Mouse (Mus musculus) heart, embryonic 12.5 days (tissue): Measurements from ENCODE around the gene Pitpnc1. TPM values are rescaled to one million over a fixed set of nuclear protein-coding genes. Genes with fewer than 3 reads are reported as not detected.
A peak's percentile ranks its signal among the peaks of the same experiment; 100 is the strongest.

Experiments used
- ATAC-seq: fragments of 200-750 bp; cut with Nextera tagmentation; 2 replicates; pipeline ENCODE4 v1.8.0; 2017; ENCODE audit warnings: moderate TSS enrichment, moderate library complexity; ENCODE audit not compliant: insufficient number of reproducible peaks, low FRiP score
- H3K27ac ChIP-seq: fragments of 300-500 bp; sonication (generic); 2 replicates; pipeline ENCODE4 v1.5.1; 2016; ENCODE audit warnings: mild to moderate bottlenecking, moderate library complexity; ENCODE audit not compliant: poor library complexity, severe bottlenecking
- H3K27me3 ChIP-seq: fragments of 300-500 bp; sonication (generic); replicated peaks from 2 replicates; pipeline ENCODE4 v1.6.1; 2016; ENCODE audit warnings: mild to moderate bottlenecking, moderate library complexity
- H3K36me3 ChIP-seq: fragments of 300-500 bp; sonication (generic); 2 replicates; pipeline ENCODE4 v1.6.1; 2016; ENCODE audit warnings: mild to moderate bottlenecking, moderate library complexity
- H3K4me1 ChIP-seq: fragments of 300-500 bp; sonication (generic); replicated peaks from 2 replicates; pipeline ENCODE4 v1.6.1; 2016; ENCODE audit warnings: mild to moderate bottlenecking
- H3K4me2 ChIP-seq: fragments of 300-500 bp; sonication (generic); 2 replicates; pipeline ENCODE4 v1.6.1; 2016; ENCODE audit warnings: mild to moderate bottlenecking, moderate library complexity
- H3K4me3 ChIP-seq: fragments of 300-500 bp; sonication (generic); 2 replicates; pipeline ENCODE4 v1.5.1; 2016; ENCODE audit warnings: mild to moderate bottlenecking
- H3K9ac ChIP-seq: fragments of 300-500 bp; sonication (generic); 2 replicates; pipeline ENCODE4 v1.6.1; 2016; ENCODE audit warnings: mild to moderate bottlenecking, moderate library complexity
- H3K9me3 ChIP-seq: fragments of 300-500 bp; sonication (generic); replicated peaks from 2 replicates; pipeline ENCODE4 v1.6.1; 2016; ENCODE audit warnings: mild to moderate bottlenecking, moderate library complexity
- WGBS: fragments of 180-500 bp; shearing (Covaris S2); methylation state at CpG from one replicate; pipeline ENCODE4 v1.1.7; 2016; 5-methylcytosine and 5-hydroxymethylcytosine counted together
- polyA plus RNA-seq: library from polyadenylated mRNA; unstranded; fragments of >200 nt; fragmentation: Nextera tagmentation; extraction: Ambion mirVana; gene quantifications from 2 replicates; pipeline ENCODE4 v1.2.1, GENCODE M21; 2016

The Pitpnc1 gene
- polyA plus RNA-seq, 1 experiment from 2014 or later = 8.2 TPM

DNA sequence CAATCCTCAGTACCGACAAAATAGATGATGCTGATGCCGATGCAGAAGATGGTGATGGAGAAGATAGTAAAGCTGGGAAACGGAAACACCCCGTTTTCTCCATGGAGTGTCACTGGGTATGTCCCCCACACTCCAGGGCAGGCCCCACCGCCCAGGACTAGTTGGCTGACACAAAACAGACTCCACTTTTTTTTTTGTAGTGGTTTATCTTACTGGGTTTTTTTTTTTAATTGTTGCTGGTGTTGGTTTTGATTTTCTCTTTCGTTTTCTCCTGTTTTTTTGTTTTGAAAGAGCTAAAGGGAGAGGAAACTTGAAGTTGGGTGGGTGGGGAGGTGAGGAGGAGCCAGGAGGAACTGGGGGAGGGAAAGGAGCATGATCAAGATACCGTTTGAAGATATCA is 18.4 kb downstream of the Pitpnc1 start:
- Histone ChIP-seq H3K4me1 (peaks cover 48% of the 10 kb centered on the region), H3K4me3 (no peak overlapping the region), H3K9me3 (no peaks in the 10 kb centered on the region), H3K4me2 (no peak overlapping the region), H3K9ac (no peak overlapping the region), H3K27ac (no peak overlapping the region), H3K36me3 (no peaks in the 10 kb centered on the region), H3K27me3 (no peaks in the 10 kb centered on the region)
- no peak for ATAC-seq
- WGBS = 81% methylated on average over 7 of the region's 7 CpGs

DNA sequence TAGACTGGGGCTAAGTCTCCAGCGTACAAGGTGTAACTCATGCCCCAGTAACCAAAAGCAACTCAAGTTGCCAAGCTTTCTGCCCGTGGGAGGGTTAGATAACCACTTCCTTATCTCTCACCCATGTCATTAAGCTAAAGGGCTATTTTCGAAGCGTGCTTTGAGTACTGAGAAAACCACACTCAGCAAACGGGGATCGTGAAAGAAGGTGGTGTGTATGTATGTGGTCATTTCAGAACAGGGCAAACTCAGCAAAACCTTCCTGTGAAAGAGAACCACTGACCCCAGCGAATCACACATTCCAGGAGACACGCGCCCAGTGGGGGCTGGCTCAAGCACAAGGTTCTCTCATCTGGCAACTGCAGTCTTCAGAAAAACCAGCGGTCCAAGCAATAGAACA is 19.4 kb downstream of the Pitpnc1 start:
- Histone ChIP-seq H3K27me3 (no peaks in the 10 kb centered on the region), H3K9me3 (no peaks in the 10 kb centered on the region), H3K4me3 (no peak overlapping the region), H3K4me2 (peak overlapping the region; percentile 30), H3K36me3 (no peaks in the 10 kb centered on the region), H3K4me1 (peaks cover 54% of the 10 kb centered on the region), H3K9ac (no peak overlapping the region), H3K27ac (no peak overlapping the region; the same call in 1 of the 2 replicates)
- ATAC-seq = no peak
- WGBS = 24% methylated on average over 10 of the region's 10 CpGs

DNA sequence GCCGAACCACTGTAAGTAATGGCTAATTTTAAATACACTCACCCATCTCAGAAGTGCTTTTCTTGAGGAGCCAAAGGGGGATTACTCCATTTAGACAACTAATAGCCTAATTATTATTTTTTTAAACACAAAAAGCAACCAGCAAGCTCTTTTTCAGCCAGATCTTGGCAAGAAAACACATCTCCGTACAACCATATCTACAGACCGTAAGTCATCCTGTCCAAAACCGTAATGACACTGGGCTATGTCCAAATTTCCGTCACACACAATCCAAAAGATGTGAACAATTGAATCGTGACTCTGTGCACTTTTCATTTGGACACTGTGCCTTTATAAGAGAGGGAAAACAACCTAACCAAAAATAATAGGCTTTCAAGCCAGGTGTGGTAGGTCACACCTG is 20.4 kb downstream of the Pitpnc1 start:
- H3K4me1 ChIP-seq = peaks cover 57% of the 10 kb centered on the region
- no peak overlapping the region for H3K9ac ChIP-seq
- no peak for ATAC-seq
- H3K4me3 ChIP-seq = no peak overlapping the region
- no peaks in the 10 kb centered on the region for H3K36me3 ChIP-seq
- no peaks in the 10 kb centered on the region for H3K9me3 ChIP-seq
- 74% methylated on average over 6 of the region's 6 CpGs for WGBS
- no peak overlapping the region for H3K4me2 ChIP-seq
- no peaks in the 10 kb centered on the region for H3K27me3 ChIP-seq
- H3K27ac ChIP-seq = no peak overlapping the region

DNA sequence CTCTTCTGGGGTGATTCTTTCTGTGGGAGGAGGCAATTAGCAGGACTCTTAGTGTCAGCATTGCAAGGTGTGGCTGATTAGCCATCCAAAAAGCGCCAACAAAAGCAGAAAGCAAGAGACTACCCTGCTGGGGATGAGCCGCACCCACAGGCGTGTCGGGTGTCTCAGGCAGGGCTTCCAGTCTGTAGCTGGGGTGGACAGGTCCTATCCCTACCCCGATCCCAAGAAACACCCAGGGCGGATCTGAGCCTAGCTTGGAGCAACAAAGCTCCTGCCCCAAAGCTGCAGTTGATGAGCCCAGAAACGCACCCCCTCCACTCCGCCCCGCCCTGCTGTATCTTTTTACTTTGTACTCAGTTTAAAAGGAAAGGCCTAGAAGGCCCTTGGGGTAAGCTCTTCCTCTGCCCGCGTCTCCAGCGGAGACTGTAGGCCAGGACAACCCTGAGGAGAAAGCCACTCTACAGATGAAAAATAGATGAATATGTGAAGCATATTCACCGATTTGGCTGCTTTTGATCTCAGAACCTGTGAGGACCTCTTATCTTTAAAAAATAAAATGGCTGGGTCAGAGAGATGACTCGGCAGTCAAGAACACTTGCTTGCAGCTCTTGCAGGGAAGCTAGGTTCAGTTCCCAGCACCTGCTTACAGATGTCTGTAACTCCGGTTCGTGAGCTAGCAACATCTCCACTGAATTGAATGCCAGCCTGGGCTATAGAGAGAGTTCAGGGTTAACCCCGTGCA is 21.2 kb downstream of the Pitpnc1 start:
- no peak overlapping the region for H3K4me2 ChIP-seq

DNA sequence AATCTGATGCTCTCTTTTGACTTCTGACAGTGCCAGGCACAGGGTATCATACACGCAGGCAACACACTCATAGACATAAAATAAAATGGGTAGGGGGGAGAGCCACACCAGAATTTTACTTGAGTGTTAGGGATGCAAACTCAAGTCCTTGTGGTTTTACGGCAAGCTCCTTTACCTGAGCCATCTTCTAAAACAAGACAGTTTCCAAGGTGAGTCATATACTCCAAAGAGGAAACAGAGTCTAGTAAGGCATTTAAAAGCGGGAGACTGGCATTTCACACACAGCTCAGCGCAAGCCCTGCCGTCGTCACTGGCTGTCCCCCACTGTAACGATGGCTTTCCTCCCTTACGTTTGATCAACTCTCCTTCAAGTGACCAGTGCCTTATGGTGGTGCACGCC is 22.6 kb downstream of the Pitpnc1 start:
- peaks cover 51% of the 10 kb centered on the region for H3K4me1 ChIP-seq
- no peak for ATAC-seq
- H3K9me3 ChIP-seq = no peaks in the 10 kb centered on the region
- H3K27me3 ChIP-seq = no peaks in the 10 kb centered on the region
- WGBS = 79% methylated on average over 9 of the region's 9 CpGs
- no peak overlapping the region for H3K27ac ChIP-seq
- H3K36me3 ChIP-seq = no peaks in the 10 kb centered on the region
- H3K9ac ChIP-seq = no peak overlapping the region
- no peak overlapping the region for H3K4me2 ChIP-seq
- H3K4me3 ChIP-seq = no peak overlapping the region

More for the DNA sequence above, 21.2 kb downstream of the Pitpnc1 start:
- WGBS = 70% methylated on average over 17 of the region's 17 CpGs
- Histone ChIP-seq H3K27me3 (no peaks in the 10 kb centered on the region), H3K4me1 (peaks cover 51% of the 10 kb centered on the region), H3K4me3 (no peak overlapping the region), H3K27ac (no peak overlapping the region), H3K9me3 (no peaks in the 10 kb centered on the region), H3K36me3 (no peaks in the 10 kb centered on the region), H3K9ac (no peak overlapping the region)
- 0 out of 2 replicates have a peak, but pooled peaks have one; percentile 47 for ATAC-seq

DNA sequence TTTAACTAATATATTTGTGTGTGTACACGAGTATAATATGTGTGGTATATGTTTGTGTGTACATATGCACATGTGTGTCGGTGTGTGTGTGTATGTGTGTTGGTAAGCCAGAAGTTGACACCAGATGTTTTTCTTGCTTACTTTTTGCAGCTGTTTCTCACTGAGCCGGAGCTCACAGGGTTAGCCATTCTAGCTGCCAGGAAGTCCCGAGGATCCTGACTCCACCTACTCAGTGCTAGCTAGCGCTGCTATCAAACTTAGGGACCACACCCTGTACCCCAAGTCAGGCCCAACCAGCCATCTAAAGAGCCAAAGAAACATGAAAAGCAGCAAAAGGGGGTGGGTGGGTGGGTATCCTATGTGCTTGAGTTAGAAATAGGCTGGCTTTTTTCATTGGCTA is 23.1 kb downstream of the Pitpnc1 start:
- Histone ChIP-seq H3K4me1 (peaks cover 51% of the 10 kb centered on the region), H3K4me2 (no peak overlapping the region), H3K36me3 (no peaks in the 10 kb centered on the region), H3K9me3 (no peaks in the 10 kb centered on the region), H3K9ac (no peak overlapping the region), H3K27ac (no peak overlapping the region), H3K4me3 (no peak overlapping the region), H3K27me3 (no peaks in the 10 kb centered on the region)
- WGBS = 59% methylated on average over 5 of the region's 5 CpGs
- no peak for ATAC-seq

DNA sequence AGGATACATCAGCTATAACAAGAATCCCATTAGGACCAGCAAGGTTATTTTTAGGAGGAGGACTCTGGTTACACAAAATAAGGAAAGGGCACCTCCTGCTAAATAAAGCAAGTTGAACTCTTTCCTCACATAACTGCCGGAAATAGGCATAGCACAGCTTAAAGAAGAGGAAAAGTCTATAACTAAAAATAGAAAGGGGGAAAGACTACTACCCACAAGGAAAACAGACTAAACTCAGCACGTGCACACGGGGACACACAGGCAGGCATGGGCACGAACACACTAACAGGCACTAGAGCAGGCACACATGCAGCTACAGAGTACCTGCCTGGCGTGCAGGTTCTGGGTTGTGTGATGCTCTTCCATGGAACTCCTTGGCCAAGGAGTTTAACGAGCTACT is 23.8 kb downstream of the Pitpnc1 start:
- peaks cover 50% of the 10 kb centered on the region for H3K4me1 ChIP-seq
- no peaks in the 10 kb centered on the region for H3K27me3 ChIP-seq
- peak overlapping the region; percentile 66; the same call in 1 of the 2 replicates for H3K27ac ChIP-seq
- ATAC-seq = no peak
- no peaks in the 10 kb centered on the region for H3K36me3 ChIP-seq
- H3K4me3 ChIP-seq = no peak overlapping the region
- H3K9me3 ChIP-seq = no peaks in the 10 kb centered on the region
- 48% methylated on average over 6 of the region's 6 CpGs for WGBS
- H3K9ac ChIP-seq = no peak overlapping the region
- no peak overlapping the region for H3K4me2 ChIP-seq

DNA sequence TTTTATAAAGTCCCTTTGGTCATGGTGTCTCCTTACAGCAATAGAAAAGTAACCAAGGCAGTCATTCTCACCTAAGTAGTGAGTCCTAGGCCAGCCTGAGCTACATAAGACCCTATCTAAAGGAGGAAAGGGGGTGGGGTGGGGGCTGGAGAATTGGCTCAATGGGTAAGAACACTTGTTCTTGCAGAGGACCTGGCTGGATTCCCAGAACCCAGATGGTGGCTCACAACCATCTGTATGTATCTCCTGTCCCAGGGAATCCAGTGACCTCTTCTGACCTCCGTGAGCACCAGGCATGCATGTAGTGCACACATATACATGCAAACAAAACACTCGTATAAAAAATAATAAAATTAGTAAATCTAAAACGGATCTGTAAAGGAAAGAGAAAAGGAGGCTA is 24.8 kb downstream of the Pitpnc1 start:
- no peak for ATAC-seq
- Histone ChIP-seq H3K9me3 (no peaks in the 10 kb centered on the region), H3K27ac (no peak overlapping the region)

DNA sequence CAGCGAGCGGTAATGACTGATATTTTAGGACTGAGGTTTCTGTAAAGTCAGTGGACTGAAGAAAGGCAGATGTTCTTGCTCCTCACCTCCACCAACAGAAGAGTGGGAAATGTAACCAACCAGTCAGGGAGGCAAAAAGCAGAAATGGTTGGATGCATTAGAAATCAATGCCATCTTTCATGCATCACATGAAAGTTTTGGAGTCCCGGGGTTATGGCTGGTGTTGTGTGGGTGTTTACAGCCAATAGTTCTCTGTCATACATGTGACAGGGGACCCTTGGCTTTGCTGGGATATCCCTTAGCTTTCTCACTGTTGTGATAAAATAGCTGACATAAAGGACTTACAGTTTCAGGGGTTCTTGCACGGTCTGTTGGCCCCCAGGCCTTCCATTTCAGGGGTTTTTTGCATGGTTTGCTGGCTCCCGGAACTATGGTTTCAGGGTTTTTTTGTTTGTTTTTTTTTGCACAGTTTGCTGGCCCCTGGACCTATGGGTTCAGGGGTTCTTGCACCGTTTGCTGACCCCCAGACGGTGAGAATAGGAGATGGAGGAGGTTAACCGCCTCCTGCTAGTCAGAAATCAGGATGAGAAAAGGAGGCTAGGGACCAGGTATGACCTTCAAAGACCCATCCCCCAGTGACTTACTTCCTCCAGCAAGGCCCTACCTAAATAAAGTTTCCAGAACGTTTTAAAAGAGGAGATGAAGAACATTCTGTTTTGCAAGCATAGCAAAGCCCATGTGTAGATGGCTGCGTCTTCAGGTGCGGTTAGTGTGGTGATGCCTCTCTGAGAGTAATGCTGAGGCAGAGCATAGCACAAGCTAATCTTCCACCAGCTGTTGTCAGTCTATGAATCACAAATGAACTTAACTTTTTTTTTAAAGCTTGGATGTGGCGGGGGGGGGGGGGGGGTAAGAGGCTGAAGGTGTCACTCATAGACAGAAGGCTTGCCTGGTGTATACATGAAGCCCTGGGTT is 27.1 kb downstream of the Pitpnc1 start:
- Histone ChIP-seq H3K9me3 (no peaks in the 10 kb centered on the region; the same call in 1 of the 2 replicates), H3K4me1 (peaks cover 23% of the 10 kb centered on the region), H3K27me3 (no peaks in the 10 kb centered on the region), H3K36me3 (no peaks in the 10 kb centered on the region), H3K9ac (no peak overlapping the region), H3K4me3 (no peak overlapping the region), H3K4me2 (no peak overlapping the region), H3K27ac (no peak overlapping the region)
- no peak for ATAC-seq
- WGBS = 78% methylated on average over 12 of the region's 12 CpGs

More for the DNA sequence above, 24.8 kb downstream of the Pitpnc1 start:
- Histone ChIP-seq H3K9ac (no peak overlapping the region), H3K4me1 (peaks cover 41% of the 10 kb centered on the region), H3K4me3 (no peak overlapping the region), H3K4me2 (no peak overlapping the region), H3K27me3 (no peaks in the 10 kb centered on the region), H3K36me3 (no peaks in the 10 kb centered on the region)
- WGBS = 83% methylated on average over 3 of the region's 3 CpGs

DNA sequence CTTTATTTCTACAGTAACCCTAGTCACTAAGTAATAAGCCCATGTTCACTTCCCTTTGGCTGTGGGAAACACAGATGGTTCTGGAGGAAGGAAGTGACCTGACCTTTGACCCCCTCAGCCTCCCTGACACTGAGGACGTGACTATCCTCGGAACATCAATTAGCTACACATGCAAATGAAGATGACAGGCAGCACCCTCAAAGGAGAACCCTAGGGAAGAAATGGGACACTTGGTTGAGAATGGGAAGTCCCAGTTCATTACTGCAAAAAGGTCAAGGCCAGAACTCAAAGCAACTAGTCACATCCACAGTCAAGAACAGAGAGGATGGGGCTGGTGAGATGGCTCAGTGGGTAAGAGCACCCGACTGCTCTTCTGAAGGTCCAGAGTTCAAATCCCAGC is 29.4 kb downstream of the Pitpnc1 start:
- no peaks in the 10 kb centered on the region for H3K36me3 ChIP-seq
- 60% methylated on average over 3 of the region's 3 CpGs for WGBS
- no peak overlapping the region for H3K4me2 ChIP-seq
- no peak for ATAC-seq
- no peaks in the 10 kb centered on the region for H3K27me3 ChIP-seq
- H3K9me3 ChIP-seq = no peaks in the 10 kb centered on the region; the same call in 1 of the 2 replicates
- no peak overlapping the region for H3K4me3 ChIP-seq
- no peak overlapping the region for H3K27ac ChIP-seq
- no peak overlapping the region for H3K9ac ChIP-seq
- H3K4me1 ChIP-seq = peaks cover 16% of the 10 kb centered on the region

DNA sequence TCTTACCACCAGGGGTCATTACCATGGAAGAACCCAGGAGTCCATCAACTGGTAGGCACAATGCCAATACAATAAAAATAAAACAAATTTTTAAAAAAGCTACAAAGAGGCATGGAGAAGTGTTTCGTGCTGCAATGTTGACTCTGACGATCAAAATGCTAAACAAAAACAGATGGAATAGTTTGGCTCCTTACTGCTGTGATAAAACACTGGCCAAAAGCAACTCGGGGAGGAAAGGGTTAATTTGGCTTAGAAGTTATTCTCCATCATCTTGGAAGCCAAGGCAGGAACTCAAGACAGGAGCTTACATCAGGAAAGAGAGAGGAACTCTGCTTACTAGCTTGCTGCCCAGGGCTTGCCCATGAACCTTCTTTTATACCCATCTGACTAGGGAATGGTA is 32.4 kb downstream of the Pitpnc1 start:
- WGBS = 80% methylated on average over 3 of the region's 3 CpGs
- Histone ChIP-seq H3K4me2 (no peak overlapping the region), H3K36me3 (peaks cover 6% of the 10 kb centered on the region), H3K4me1 (peaks cover 10% of the 10 kb centered on the region; the same call in 1 of the 2 replicates), H3K9ac (no peak overlapping the region), H3K9me3 (no peaks in the 10 kb centered on the region; the same call in 1 of the 2 replicates), H3K27me3 (no peaks in the 10 kb centered on the region), H3K27ac (no peak overlapping the region), H3K4me3 (no peak overlapping the region)
- ATAC-seq = no peak
